Mouse (Mus musculus): ENCODE data around the gene Ppcs. TPM values are rescaled to one million over a fixed set of nuclear protein-coding genes. Genes with fewer than 3 reads are reported as not detected.

The Ppcs gene
- polyA plus RNA-seq, 1 experiment from 2014 or later: 39.8 TPM

Other genes starting within 250 kb of the Ppcs start
- 6.7 and 7.7 TPM in 2 replicates for gene Zfp691, start 248.2 kb downstream of the Ppcs start, polyA plus RNA-seq (2014; fragmentation: Nextera tagmentation; extraction: Ambion mirVana)
- 0.34 and 0.42 TPM in 2 replicates for gene Ermap, start 232.4 kb downstream of the Ppcs start, polyA plus RNA-seq (2014; fragmentation: Nextera tagmentation; extraction: Ambion mirVana)
- 143 and 144 TPM in 2 replicates for gene Svbp, start 227.1 kb downstream of the Ppcs start, polyA plus RNA-seq (2014; fragmentation: Nextera tagmentation; extraction: Ambion mirVana)
- gene Tmem269, start 204.2 kb downstream of the Ppcs start, polyA plus RNA-seq (2014; fragmentation: Nextera tagmentation; extraction: Ambion mirVana): not detected in 2 replicates
- gene AU022252, start 189.7 kb downstream of the Ppcs start, polyA plus RNA-seq (2014; fragmentation: Nextera tagmentation; extraction: Ambion mirVana): 27.0 and 28.4 TPM in 2 replicates
- 35.7 and 38.2 TPM in 2 replicates for gene P3h1, start 189.5 kb downstream of the Ppcs start, polyA plus RNA-seq (2014; fragmentation: Nextera tagmentation; extraction: Ambion mirVana)
- not detected in 2 replicates for gene Cldn19, start 167.0 kb downstream of the Ppcs start, polyA plus RNA-seq (2014; fragmentation: Nextera tagmentation; extraction: Ambion mirVana)
- gene Ybx1, start 127.8 kb downstream of the Ppcs start, polyA plus RNA-seq (2014; fragmentation: Nextera tagmentation; extraction: Ambion mirVana): 678 and 713 TPM in 2 replicates
- gene Ppih, start 101.9 kb downstream of the Ppcs start, polyA plus RNA-seq (2014; fragmentation: Nextera tagmentation; extraction: Ambion mirVana): 106 and 110 TPM in 2 replicates
- 4.1 and 5.1 TPM in 2 replicates for gene Ccdc30, start 6.9 kb downstream of the Ppcs start, polyA plus RNA-seq (2014; fragmentation: Nextera tagmentation; extraction: Ambion mirVana)
- 0.12 and 0.28 TPM in 2 replicates for gene Zmynd12, start 394 bp upstream of the Ppcs start, polyA plus RNA-seq (2014; fragmentation: Nextera tagmentation; extraction: Ambion mirVana)
- 1.0 and 1.4 TPM in 2 replicates for gene Rimkla, start 70.2 kb upstream of the Ppcs start, polyA plus RNA-seq (2014; fragmentation: Nextera tagmentation; extraction: Ambion mirVana)
- gene Foxj3, start 114.6 kb upstream of the Ppcs start, polyA plus RNA-seq (2014; fragmentation: Nextera tagmentation; extraction: Ambion mirVana): 21.2 and 23.8 TPM in 2 replicates
- gene Frg2f1, start 117.1 kb upstream of the Ppcs start, polyA plus RNA-seq (2014; fragmentation: Nextera tagmentation; extraction: Ambion mirVana): 4.4 and 6.1 TPM in 2 replicates
- 50.8 and 60.3 TPM in 2 replicates for gene Guca2a, start 215.3 kb upstream of the Ppcs start, polyA plus RNA-seq (2014; fragmentation: Nextera tagmentation; extraction: Ambion mirVana)
- gene Guca2b, start 236.5 kb upstream of the Ppcs start, polyA plus RNA-seq (2014; fragmentation: Nextera tagmentation; extraction: Ambion mirVana): 5.1 and 8.7 TPM in 2 replicates

All from intestine, embryonic 14.5 days (tissue).